Mouse (Mus musculus): Measurements from ENCODE around the gene Cdh7.

DNA sequence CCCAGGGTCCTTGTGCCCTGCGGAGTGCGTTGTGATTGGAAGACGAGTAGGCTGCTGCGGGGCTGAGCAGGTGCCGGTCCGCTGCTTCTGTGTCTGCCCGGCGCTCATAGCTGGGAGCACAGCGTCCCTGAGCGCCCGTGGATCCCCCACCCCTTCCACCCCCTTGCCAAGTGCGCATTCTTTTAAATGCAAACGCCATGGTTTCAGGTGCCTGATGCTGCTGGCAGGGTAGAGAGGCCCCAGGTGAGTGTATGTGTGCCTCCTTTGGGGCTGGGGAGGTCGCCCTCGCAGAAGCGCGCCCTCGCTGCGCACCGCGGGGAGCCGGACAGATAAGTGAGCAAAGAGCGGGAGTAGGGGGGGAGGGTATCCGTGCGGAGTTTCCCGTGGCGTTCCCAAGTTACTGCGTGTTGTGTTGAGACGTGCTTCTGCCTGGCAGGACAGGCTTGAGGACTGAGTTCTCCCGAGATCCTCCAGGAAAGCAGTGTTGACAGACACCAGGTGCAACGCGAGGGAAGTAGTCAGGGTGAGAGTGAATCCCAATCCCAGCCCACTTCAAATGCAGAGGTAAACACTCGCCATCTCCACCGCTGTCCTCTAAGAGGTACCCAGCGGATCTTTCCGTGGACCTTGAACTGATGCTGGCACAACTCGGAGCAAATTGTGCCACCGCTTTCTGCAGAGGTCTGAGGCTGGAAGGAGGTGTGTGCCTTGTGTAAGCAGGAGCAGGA, 742 bp downstream of the Cdh7 start:
- TF ChIP-seq CTCF (IDR thresholded peaks at IDR 0.05): no peak
- no peak for TF ChIP-seq POLR2A (IDR thresholded peaks at IDR 0.05; ENCODE audit: insufficient read depth, low read depth, low read length)
- no peak for TF ChIP-seq EP300 (IDR thresholded peaks at IDR 0.05; ENCODE audit: insufficient read depth, low read depth, low read length)

Measured in heart, adult 2 months (tissue).